Mouse (Mus musculus) bone marrow macrophage, adult 2 months (primary cell): ENCODE data around the gene Akap7. TPM values are rescaled to one million over a fixed set of nuclear protein-coding genes. Genes with fewer than 3 reads are reported as not detected.

Source experiments
- H3K27ac ChIP-seq: 2 replicates; pipeline ENCODE4 v1.5.1; 2012; ENCODE audit warnings: low read depth, low read length; ENCODE audit not compliant: insufficient read depth
- H3K4me1 ChIP-seq: 2 replicates; pipeline ENCODE4 v1.6.1; 2012; ENCODE audit warnings: low read length; ENCODE audit not compliant: control insufficient read depth, insufficient read depth
- H3K4me3 ChIP-seq: 2 replicates; pipeline ENCODE4 v1.5.1; 2012; ENCODE audit warnings: mild to moderate bottlenecking, low read length, moderate library complexity; ENCODE audit not compliant: insufficient read depth
- CTCF ChIP-seq: IDR thresholded peaks from 2 replicates; pipeline ENCODE4 v1.5.1; 2012; ENCODE audit warnings: low read depth, mild to moderate bottlenecking, low read length, moderate library complexity
- POLR2A ChIP-seq: IDR thresholded peaks from 2 replicates; pipeline ENCODE4 v1.6.1; 2012; ENCODE audit warnings: mild to moderate bottlenecking, low read depth, low read length, borderline replicate concordance
- polyA plus RNA-seq: library from polyadenylated mRNA; stranded (reverse); fragments of >200 nt; gene quantifications from 2 replicates; pipeline ENCODE4 v1.2.4, GENCODE M21; 2012; ENCODE audit not compliant: missing spikeins, insufficient read depth, insufficient read length

Akap7 gene
- polyA plus RNA-seq, 1 experiment, result 26.0 TPM

DNA sequence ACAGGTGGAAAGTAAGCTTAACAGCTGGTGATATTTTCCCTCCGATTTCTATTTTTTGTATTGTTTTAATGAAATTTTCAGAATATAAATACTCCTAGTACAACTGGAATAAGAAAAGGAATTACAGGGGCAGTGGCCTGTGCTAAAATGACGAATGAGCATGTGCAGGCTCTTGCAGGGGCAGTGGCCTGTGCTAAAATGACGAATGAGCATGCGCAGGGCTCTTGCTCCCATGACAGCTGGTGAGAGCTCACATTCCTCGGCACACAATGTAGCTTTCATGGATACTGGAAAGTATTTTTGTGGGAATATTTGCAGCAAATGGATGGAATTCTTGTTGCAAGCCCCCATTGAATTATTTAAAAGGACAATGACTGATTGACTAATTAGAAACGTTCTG, 46.5 kb downstream of the Akap7 start:
- no peaks in the 10 kb centered on the region for H3K4me1 ChIP-seq
- no peak overlapping the region for H3K4me3 ChIP-seq
- TF ChIP-seq CTCF, result no peak
- no peak for TF ChIP-seq POLR2A
- H3K27ac ChIP-seq, result no peak overlapping the region

DNA sequence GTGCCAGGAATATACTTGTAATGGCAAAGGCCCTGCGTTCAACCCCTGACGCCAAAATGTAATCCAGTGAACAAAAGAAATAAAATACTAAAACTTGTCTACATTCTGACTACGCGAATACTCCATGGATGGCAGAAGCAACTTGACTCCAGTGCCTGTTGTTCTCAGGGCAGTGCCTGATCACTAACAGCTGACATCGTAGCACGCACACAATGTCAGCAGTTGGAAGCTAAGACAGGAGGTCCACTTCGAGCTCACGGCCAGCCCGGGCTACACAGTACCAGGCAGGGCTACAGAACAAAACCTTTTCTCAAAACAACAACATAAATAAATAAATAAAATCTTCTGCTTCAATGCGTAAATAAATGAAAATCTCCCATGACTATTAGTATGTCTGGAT, 46.9 kb downstream of the Akap7 start:
- H3K27ac ChIP-seq, result no peak overlapping the region
- no peaks in the 10 kb centered on the region for H3K4me1 ChIP-seq
- TF ChIP-seq POLR2A (no peak), CTCF (no peak)
- H3K4me3 ChIP-seq, result no peak overlapping the region

DNA sequence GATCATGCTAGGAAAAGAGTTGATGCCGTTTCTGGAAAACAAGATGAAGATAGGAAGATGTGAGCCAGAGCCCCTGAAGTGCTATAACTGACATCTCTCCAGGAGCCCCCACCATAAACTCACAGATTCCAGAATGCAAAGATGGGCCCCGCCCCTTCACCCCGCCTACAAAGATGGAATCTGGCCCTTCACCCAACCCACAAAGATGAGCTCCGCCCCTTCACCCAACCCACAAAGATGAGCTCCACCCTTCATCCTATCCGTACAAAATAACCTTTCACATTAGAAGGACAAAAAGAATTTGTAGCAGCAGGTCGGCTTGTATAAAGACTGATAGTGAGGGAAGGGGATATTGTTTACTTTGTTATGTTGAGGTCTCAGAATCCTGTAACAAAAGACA, 49.5 kb downstream of the Akap7 start:
- no peaks in the 10 kb centered on the region for H3K4me1 ChIP-seq
- TF ChIP-seq CTCF (no peak), POLR2A (no peak)
- no peak overlapping the region for H3K4me3 ChIP-seq
- H3K27ac ChIP-seq, result no peak overlapping the region

DNA sequence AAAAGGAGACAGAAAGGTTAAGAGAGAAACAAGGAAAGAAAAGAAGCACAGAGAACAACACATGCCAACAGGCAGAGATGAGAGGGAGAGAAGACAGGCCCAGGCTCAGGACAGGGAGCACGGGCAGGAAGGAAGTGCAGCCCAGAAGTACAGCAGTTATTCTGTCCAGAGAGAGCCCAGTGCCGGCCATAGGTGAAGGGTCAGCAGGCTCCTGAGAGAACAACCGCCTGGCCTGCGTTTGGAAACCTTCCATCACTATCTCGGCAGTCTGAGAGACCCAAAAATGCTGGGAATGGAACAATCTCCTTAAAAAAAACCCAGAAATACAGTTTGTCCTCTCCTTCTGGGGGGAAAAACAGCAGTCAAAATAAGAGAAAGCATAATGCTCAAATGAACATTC, 50.2 kb downstream of the Akap7 start:
- Histone ChIP-seq H3K27ac (no peak overlapping the region), H3K4me3 (no peak overlapping the region), H3K4me1 (no peaks in the 10 kb centered on the region)
- TF ChIP-seq CTCF (no peak), POLR2A (no peak)

DNA sequence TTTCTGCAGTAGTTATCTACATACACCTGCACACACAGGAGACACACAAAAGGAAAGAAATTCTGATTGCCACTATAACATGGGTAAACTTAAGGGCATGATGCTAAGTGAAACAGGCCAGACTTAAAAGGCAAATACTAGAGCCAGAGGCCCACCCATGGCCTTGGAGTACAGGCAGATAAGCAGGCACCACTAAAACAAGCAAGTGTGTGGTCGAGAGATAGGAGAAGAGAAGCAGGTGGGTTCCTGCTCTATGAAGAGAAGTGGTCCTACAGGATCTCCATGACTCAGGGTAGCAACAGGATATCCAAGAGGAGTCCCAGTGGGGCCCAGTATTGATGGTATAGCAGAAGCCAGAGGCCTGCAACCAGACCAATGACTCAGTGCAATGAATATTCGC, 54.2 kb downstream of the Akap7 start:
- TF ChIP-seq POLR2A (no peak), CTCF (no peak)
- Histone ChIP-seq H3K27ac (no peak overlapping the region), H3K4me3 (no peak overlapping the region), H3K4me1 (no peaks in the 10 kb centered on the region)

DNA sequence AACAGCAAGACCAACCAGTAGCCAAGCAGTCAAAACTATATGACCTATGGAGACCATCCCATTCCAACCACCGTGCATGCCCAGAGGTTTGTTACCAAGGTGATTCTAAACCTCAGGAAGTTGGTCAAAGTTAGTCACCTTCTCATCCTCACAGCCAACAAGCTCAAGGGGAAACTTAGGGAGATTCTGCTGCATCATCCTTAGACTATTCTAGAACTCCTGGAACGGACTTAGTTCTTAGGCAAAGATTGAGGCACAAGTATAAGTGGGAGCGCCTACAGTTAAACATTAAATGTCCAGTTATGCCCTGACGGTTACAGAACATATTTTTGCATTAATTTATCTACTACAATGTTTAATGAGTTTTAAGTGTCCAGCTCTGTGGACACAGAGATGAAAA, 54.7 kb downstream of the Akap7 start:
- TF ChIP-seq POLR2A (no peak), CTCF (no peak)
- Histone ChIP-seq H3K4me3 (no peak overlapping the region), H3K27ac (no peak overlapping the region), H3K4me1 (no peaks in the 10 kb centered on the region)

DNA sequence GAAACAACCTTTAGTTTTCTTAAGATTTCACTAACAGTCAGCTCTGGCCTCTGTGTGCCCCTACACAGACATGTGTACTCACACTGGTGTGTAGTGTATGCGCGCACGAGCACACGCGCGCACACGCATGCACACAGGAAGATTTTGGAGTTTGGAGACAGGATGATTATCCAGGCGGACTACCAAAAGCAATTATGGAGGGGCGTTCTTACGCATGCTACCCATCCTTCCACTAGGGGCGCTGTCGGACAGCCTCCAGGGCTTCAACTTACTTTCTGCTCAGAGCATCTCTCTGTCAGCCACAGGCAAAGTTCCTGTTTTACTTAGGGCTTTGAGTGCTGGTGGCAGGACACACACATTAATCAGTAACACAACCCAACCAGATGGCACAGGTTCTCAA, 57.6 kb downstream of the Akap7 start:
- Histone ChIP-seq H3K4me3 (no peak overlapping the region), H3K4me1 (no peaks in the 10 kb centered on the region), H3K27ac (no peak overlapping the region)
- TF ChIP-seq POLR2A (no peak), CTCF (peak; percentile 91)

DNA sequence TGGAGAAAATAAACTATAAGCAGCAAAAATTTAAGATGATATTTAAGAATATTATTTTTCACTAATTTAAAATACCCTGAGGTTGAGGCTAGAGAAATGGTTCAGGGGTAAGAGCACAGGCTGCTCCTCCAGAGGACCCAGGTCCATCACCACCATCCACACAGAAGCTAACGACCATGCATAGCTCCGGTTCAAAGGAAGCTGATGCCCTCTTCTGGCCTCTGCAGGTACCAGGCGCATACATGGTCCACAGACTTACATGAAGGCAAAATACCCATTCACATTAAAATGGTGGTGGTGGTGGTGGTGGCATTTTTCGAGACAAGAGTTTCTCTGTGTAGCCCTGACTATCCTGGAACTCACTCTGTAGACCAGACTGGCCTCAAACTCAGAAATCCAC, 61.5 kb downstream of the Akap7 start:
- Histone ChIP-seq H3K27ac (no peak overlapping the region), H3K4me1 (no peaks in the 10 kb centered on the region), H3K4me3 (no peak overlapping the region)
- TF ChIP-seq CTCF (no peak), POLR2A (no peak)

DNA sequence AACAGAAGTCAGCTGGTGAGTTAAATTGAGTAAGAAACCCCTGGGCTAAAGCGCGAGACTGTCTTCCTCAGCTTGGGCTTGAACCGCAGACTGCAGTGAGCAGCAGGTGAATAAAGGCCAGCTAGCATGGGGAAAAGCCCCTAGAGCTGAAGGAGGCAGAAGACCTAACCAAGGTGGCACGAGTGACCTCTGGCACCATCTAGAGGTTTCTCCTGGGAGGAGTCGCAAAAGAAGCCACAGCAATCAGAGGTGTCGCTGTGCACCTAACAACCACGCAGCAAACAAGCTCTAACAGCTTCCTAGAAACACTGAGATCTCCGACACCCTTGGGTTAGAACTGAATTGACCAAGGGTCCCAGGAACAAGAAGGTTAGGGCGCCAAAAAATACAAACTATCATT, 68.5 kb downstream of the Akap7 start:
- TF ChIP-seq POLR2A, result no peak
- peak; percentile 33; the same call in 1 of the 2 replicates for TF ChIP-seq CTCF
- no peak overlapping the region for H3K27ac ChIP-seq
- no peaks in the 10 kb centered on the region for H3K4me1 ChIP-seq
- no peak overlapping the region for H3K4me3 ChIP-seq

DNA sequence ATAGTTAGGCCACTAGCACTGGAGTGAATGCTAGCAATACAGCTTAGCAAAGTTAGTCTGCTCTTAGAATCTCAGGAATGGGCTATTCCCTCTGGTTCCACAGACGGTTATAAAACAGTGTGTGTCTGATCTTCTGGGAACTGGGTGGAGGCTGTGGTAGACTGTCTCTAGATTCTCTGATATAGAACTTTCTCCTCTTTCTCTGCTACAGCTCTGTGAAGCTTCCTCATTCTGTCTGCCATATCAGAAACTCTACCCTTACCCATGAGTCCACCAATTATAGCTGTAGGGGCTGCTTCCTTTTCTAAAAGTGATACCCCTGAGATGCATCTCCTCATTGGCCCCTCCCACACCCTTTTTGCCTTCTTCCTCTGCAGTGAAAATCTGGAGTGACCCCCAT, 73.6 kb downstream of the Akap7 start:
- no peak for TF ChIP-seq CTCF
- TF ChIP-seq POLR2A, result no peak
- H3K27ac ChIP-seq, result no peak overlapping the region
- H3K4me3 ChIP-seq, result no peak overlapping the region
- H3K4me1 ChIP-seq, result no peaks in the 10 kb centered on the region

DNA sequence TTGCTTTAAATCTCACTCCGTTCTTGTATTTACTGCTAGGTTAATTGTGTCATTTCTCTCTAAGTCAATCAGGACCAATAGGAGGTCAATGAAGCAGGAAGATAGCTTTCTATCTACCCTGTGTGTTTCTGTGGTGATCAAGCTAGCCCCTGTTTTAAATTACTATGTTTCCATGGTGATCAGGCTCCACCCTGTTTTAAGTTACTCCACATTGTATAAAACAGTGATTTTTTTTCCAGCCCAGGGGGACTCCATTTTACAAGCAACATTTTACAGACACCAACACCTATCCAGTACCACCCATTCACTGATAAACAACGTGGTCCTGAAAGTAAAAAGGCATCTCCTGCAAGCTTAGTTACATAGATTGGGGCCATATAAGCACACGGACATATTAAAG, 75.0 kb downstream of the Akap7 start:
- no peak overlapping the region for H3K4me3 ChIP-seq
- no peaks in the 10 kb centered on the region for H3K4me1 ChIP-seq
- H3K27ac ChIP-seq, result no peak overlapping the region
- no peak for TF ChIP-seq POLR2A
- no peak for TF ChIP-seq CTCF

DNA sequence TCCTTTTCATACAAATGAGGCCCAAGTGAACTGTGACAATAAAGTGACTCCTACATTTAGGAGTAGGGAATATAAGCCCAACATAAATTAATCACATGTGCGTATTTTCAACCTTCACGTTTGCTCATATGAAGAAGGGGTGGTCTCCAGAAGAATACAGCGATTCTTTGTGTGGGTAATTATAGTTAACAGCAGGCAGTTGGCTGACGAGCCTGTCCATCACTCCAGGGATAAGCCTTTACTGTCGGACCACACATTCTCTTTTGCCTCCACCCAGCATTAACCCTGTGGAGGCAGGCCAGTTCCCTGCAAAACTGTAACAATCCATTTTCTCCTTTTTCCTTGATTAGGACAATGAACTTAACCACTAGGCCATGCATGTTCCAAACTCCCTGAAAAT, 76.3 kb downstream of the Akap7 start:
- TF ChIP-seq CTCF (no peak), POLR2A (no peak)
- no peak overlapping the region for H3K4me3 ChIP-seq
- H3K4me1 ChIP-seq, result no peaks in the 10 kb centered on the region
- no peak overlapping the region for H3K27ac ChIP-seq
